10 mouse cellular contexts compared by ENCODE assay signal in the genomic region with DNA sequence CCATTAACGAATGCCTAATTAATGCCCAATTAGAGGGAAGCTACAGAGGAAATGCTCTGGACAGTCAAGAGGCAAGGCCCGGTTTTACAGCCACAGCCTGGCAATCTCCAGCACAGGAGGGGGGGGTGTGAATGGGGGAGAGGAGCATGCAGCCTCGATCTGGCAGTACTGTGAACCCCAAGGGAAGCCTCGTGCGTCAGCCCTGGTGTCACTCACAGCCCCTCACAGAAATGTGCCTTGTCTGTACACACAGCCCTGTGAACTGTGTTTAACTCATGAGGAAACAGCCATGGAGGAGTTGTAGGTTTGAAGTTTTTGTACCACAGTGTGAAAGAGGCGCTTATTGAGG.
DNase-seq lines count a peak whose midpoint lies in the region; ATAC-seq and TF ChIP-seq lines count a peak whose summit lies in the region.
"Had no signal": no experiment of that assay in that cellular context is flagged by ENCODE, and none has a peak within 500 bp of the region (broad histone marks: within the 10 kb centered on the region; RNA-seq: fewer than 3 reads in every experiment).

No protein-coding gene starts in this region.

- no peak overlapping the region for H3K4me2 ChIP-seq in kidney, embryonic 15.5 days
- H3K4me2 ChIP-seq in midbrain, embryonic 13.5 days (replicated peaks) = no peak overlapping the region
- no peak overlapping the region for H3K4me2 ChIP-seq in midbrain, embryonic 11.5 days
- no peak overlapping the region for H3K4me2 ChIP-seq in forebrain, embryonic 14.5 days (ENCODE audit: low read length)
- H3K4me2 ChIP-seq in midbrain, postnatal 0 days (ENCODE audit: low read depth, low read length, poor library complexity, severe bottlenecking) = no peak overlapping the region
- H3K4me2 ChIP-seq: heart, embryonic 15.5 days had no signal

- H3K4me1 ChIP-seq in kidney, embryonic 15.5 days = peaks cover 69% of the 10 kb centered on the region
- H3K4me1 ChIP-seq in midbrain, embryonic 13.5 days (replicated peaks) = peaks cover 63% of the 10 kb centered on the region
- peaks cover 8% of the 10 kb centered on the region for H3K4me1 ChIP-seq in midbrain, embryonic 11.5 days (ENCODE audit: control insufficient read depth, insufficient read depth, low read length)
- H3K4me1 ChIP-seq in forebrain, embryonic 14.5 days (ENCODE audit: control insufficient read depth, insufficient read depth, low read length) = peaks cover 27% of the 10 kb centered on the region
- peaks cover 8% of the 10 kb centered on the region; the same call in 1 of the 2 replicates for H3K4me1 ChIP-seq in midbrain, postnatal 0 days (ENCODE audit: insufficient read depth, low read length)

- no peak for TF ChIP-seq CTCF in midbrain, postnatal 0 days (IDR thresholded peaks at IDR 0.05)

- H3K36me3 ChIP-seq in kidney, embryonic 15.5 days = no peaks in the 10 kb centered on the region
- H3K36me3 ChIP-seq in midbrain, embryonic 13.5 days = no peaks in the 10 kb centered on the region
- no peaks in the 10 kb centered on the region for H3K36me3 ChIP-seq in midbrain, embryonic 11.5 days (ENCODE audit: control insufficient read depth, insufficient read depth, low read length)
- H3K36me3 ChIP-seq in forebrain, embryonic 14.5 days (ENCODE audit: control insufficient read depth, insufficient read depth, low read length) = no peaks in the 10 kb centered on the region
- no peaks in the 10 kb centered on the region for H3K36me3 ChIP-seq in midbrain, postnatal 0 days (ENCODE audit: insufficient read depth, low read length)

- DNase-seq in kidney, adult 8-10 months = no peak
- no peak for DNase-seq in midbrain, embryonic 11.5 days (ENCODE audit: low spot score, missing footprints)
- DNase-seq in forebrain, embryonic 14.5 days (ENCODE audit: low spot score) = peak; percentile 58
- DNase-seq in midbrain, postnatal 0 days (ENCODE audit: low spot score) = no peak
- DNase-seq in frontal cortex, adult 2 months (ENCODE audit: extremely low spot score in 1 of 2, low spot score in 1 of 2) = no peak
- DNase-seq: liver, postnatal 0 days had no signal

- no peak overlapping the region for H3K4me3 ChIP-seq in kidney, embryonic 15.5 days (replicated peaks)
- H3K4me3 ChIP-seq in midbrain, embryonic 13.5 days (replicated peaks) = no peak overlapping the region
- H3K4me3 ChIP-seq in midbrain, embryonic 11.5 days (ENCODE audit: low read depth, low read length) = no peak overlapping the region
- no peak overlapping the region for H3K4me3 ChIP-seq in forebrain, embryonic 14.5 days (ENCODE audit: low read depth, low read length)
- H3K4me3 ChIP-seq in midbrain, postnatal 0 days (ENCODE audit: low read depth, low read length) = no peak overlapping the region
- H3K4me3 ChIP-seq: heart, embryonic 15.5 days had no signal

- ATAC-seq in kidney, embryonic 15.5 days (replicated peaks; ENCODE audit: low FRiP score) = no peak
- ATAC-seq in midbrain, embryonic 13.5 days = peak; percentile 59
- ATAC-seq in midbrain, embryonic 11.5 days (ENCODE audit: low FRiP score) = no peak
- peak; percentile 51 for ATAC-seq in forebrain, embryonic 14.5 days
- ATAC-seq in midbrain, postnatal 0 days (ENCODE audit: low FRiP score) = no peak
- ATAC-seq: CD4-positive, CD25-positive, alpha-beta regulatory T cell, adult 4 months; liver, postnatal 0 days had no signal

- 49% methylated on average over 6 of the region's 6 CpGs for WGBS in kidney, embryonic 15.5 days
- WGBS in midbrain, embryonic 13.5 days = 43% methylated on average over 6 of the region's 6 CpGs
- WGBS in midbrain, embryonic 11.5 days = 78% methylated on average over 6 of the region's 6 CpGs
- 20% methylated on average over 6 of the region's 6 CpGs for WGBS in forebrain, embryonic 14.5 days
- 44% methylated on average over 6 of the region's 6 CpGs for WGBS in midbrain, postnatal 0 days

- H3K9me3 ChIP-seq in kidney, embryonic 15.5 days (replicated peaks) = no peaks in the 10 kb centered on the region
- H3K9me3 ChIP-seq in midbrain, embryonic 13.5 days = no peaks in the 10 kb centered on the region
- no peaks in the 10 kb centered on the region for H3K9me3 ChIP-seq in midbrain, embryonic 11.5 days (ENCODE audit: control insufficient read depth, low read length)
- H3K9me3 ChIP-seq in forebrain, embryonic 14.5 days (replicated peaks; ENCODE audit: control insufficient read depth, low read length) = no peaks in the 10 kb centered on the region
- no peaks in the 10 kb centered on the region for H3K9me3 ChIP-seq in midbrain, postnatal 0 days (ENCODE audit: low read length)
- H3K9me3 ChIP-seq: heart, embryonic 15.5 days had no signal

- H3K27ac ChIP-seq in kidney, embryonic 15.5 days = 0 out of 2 replicates have a peak overlapping the region, but pooled peaks have one; percentile 37
- peak overlapping the region; percentile 74 for H3K27ac ChIP-seq in midbrain, embryonic 13.5 days
- no peak overlapping the region; the same call in 1 of the 2 replicates for H3K27ac ChIP-seq in midbrain, embryonic 11.5 days (ENCODE audit: low read depth, low read length)
- H3K27ac ChIP-seq in forebrain, embryonic 14.5 days (ENCODE audit: low read depth, low read length) = peak overlapping the region; percentile 55; the same call in 1 of the 2 replicates
- H3K27ac ChIP-seq in midbrain, postnatal 0 days (ENCODE audit: low read depth, low read length) = no peak overlapping the region

- H3K27me3 ChIP-seq in kidney, embryonic 15.5 days = peaks cover 9% of the 10 kb centered on the region; the same call in 1 of the 2 replicates
- H3K27me3 ChIP-seq in midbrain, embryonic 13.5 days = no peaks in the 10 kb centered on the region
- H3K27me3 ChIP-seq in midbrain, embryonic 11.5 days (ENCODE audit: control insufficient read depth, insufficient read depth, low read length) = no peaks in the 10 kb centered on the region
- no peaks in the 10 kb centered on the region for H3K27me3 ChIP-seq in forebrain, embryonic 14.5 days (replicated peaks; ENCODE audit: control insufficient read depth, insufficient read depth, low read length)
- no peaks in the 10 kb centered on the region for H3K27me3 ChIP-seq in midbrain, postnatal 0 days (ENCODE audit: insufficient read depth, low read length)
- H3K27me3 ChIP-seq: heart, embryonic 15.5 days had no signal

- no peak overlapping the region for H3K9ac ChIP-seq in kidney, embryonic 15.5 days
- H3K9ac ChIP-seq in midbrain, embryonic 13.5 days (replicated peaks) = no peak overlapping the region
- H3K9ac ChIP-seq in midbrain, embryonic 11.5 days (ENCODE audit: low read length) = no peak overlapping the region
- H3K9ac ChIP-seq in forebrain, embryonic 14.5 days (ENCODE audit: low read length) = no peak overlapping the region
- H3K9ac ChIP-seq in midbrain, postnatal 0 days (replicated peaks; ENCODE audit: low read length, poor library complexity, severe bottlenecking) = 0 out of 2 replicates have a peak overlapping the region, but pooled peaks have one; percentile 19
- H3K9ac ChIP-seq: heart, embryonic 15.5 days; liver, postnatal 0 days had no signal

Comparison
In these comparisons a context has a peak if more than half of its experiments do, and no peak if none do; other contexts are left out.
1. ATAC-seq: peak in midbrain, embryonic 13.5 days (single experiment) and forebrain, embryonic 14.5 days (single experiment); none in kidney, embryonic 15.5 days (single experiment), midbrain, embryonic 11.5 days (single experiment) and midbrain, postnatal 0 days (single experiment).
2. H3K27ac ChIP-seq: peak in kidney, embryonic 15.5 days (single experiment), midbrain, embryonic 13.5 days (single experiment) and forebrain, embryonic 14.5 days (single experiment); none in midbrain, embryonic 11.5 days (single experiment) and midbrain, postnatal 0 days (single experiment).